Mouse (Mus musculus) mature B cell (primary cell): Measurements from ENCODE around the gene Tmeff1.

Experiments
- in situ Hi-C: fragments of 300-500 bp; cut with MboI; formaldehyde crosslinking; loops from 2 replicates; pipeline ENCODE4 v1.14.3; 2019

Gene Tmeff1

GRCm38 (mm10) chr4:48622246-48622645 is 37.3 kb downstream of the Tmeff1 start:
- in situ Hi-C loops: no loop called here

GRCm38 (mm10) chr4:48622946-48623345 is 38.0 kb downstream of the Tmeff1 start:
- in situ Hi-C loops: no loop called here

- in situ Hi-C loops: no loop called here
Measured at GRCm38 (mm10) chr4:48624961-48625360, 40.0 kb downstream of the Tmeff1 start.

- in situ Hi-C loops: no loop called here
Measured at GRCm38 (mm10) chr4:48625836-48626235, 40.9 kb downstream of the Tmeff1 start.

GRCm38 (mm10) chr4:48629445-48629844 is 44.5 kb downstream of the Tmeff1 start:
- in situ Hi-C loops: no loop called here

GRCm38 (mm10) chr4:48633529-48633928 is 48.6 kb downstream of the Tmeff1 start:
- in situ Hi-C loops: no loop called here

GRCm38 (mm10) chr4:48634058-48634457 is 49.1 kb downstream of the Tmeff1 start:
- in situ Hi-C loops: no loop called here

GRCm38 (mm10) chr4:48636831-48637230 is 51.9 kb downstream of the Tmeff1 start:
- in situ Hi-C loops: no loop called here

- in situ Hi-C loops: no loop called here
Measured at GRCm38 (mm10) chr4:48638132-48638531, 53.2 kb downstream of the Tmeff1 start.

GRCm38 (mm10) chr4:48639503-48639902 is 54.5 kb downstream of the Tmeff1 start:
- in situ Hi-C loops: no loop called here

- in situ Hi-C loops: no loop called here
Measured at GRCm38 (mm10) chr4:48643801-48644200, 58.8 kb downstream of the Tmeff1 start.

- in situ Hi-C loops: no loop called here
Measured at GRCm38 (mm10) chr4:48646143-48646542, 61.2 kb downstream of the Tmeff1 start.

- in situ Hi-C loops: no loop called here
Measured at GRCm38 (mm10) chr4:48650617-48651360, 65.8 kb downstream of the Tmeff1 start.

- in situ Hi-C loops: no loop called here
Measured at GRCm38 (mm10) chr4:48654118-48654517, 69.1 kb downstream of the Tmeff1 start.

- in situ Hi-C loops: no loop called here
Measured at GRCm38 (mm10) chr4:48656530-48656929, 71.6 kb downstream of the Tmeff1 start.

- in situ Hi-C loops: no loop called here
Measured at GRCm38 (mm10) chr4:48660144-48660543, 75.2 kb downstream of the Tmeff1 start.

GRCm38 (mm10) chr4:48660619-48661575 is 75.9 kb downstream of the Tmeff1 start:
- in situ Hi-C loops: no loop called here

- in situ Hi-C loops: no loop called here
Measured at GRCm38 (mm10) chr4:48663271-48663670, 78.3 kb downstream of the Tmeff1 start, which contains the start of gene Cavin4. Gene Cavin4, plus strand, starts transcription at chr4:48663514.

- in situ Hi-C loops: no loop called here
Measured at GRCm38 (mm10) chr4:48664021-48664420, 79.0 kb downstream of the Tmeff1 start.

GRCm38 (mm10) chr4:48667279-48667678 is 82.3 kb downstream of the Tmeff1 start:
- in situ Hi-C loops: no loop called here

- in situ Hi-C loops: no loop called here
Measured at GRCm38 (mm10) chr4:48672915-48673314, 87.9 kb downstream of the Tmeff1 start.

GRCm38 (mm10) chr4:48674412-48674811 is 89.4 kb downstream of the Tmeff1 start:
- in situ Hi-C loops: no loop called here
